Mouse (Mus musculus): ENCODE measurements around the gene Apoa1. TPM values are rescaled to one million over a fixed set of nuclear protein-coding genes. Genes with fewer than 3 reads are reported as not detected.

Gene Apoa1
- total and polyA plus RNA-seq, 3 experiments: 1.8 to 16.1 TPM; not detected in 1

DNA sequence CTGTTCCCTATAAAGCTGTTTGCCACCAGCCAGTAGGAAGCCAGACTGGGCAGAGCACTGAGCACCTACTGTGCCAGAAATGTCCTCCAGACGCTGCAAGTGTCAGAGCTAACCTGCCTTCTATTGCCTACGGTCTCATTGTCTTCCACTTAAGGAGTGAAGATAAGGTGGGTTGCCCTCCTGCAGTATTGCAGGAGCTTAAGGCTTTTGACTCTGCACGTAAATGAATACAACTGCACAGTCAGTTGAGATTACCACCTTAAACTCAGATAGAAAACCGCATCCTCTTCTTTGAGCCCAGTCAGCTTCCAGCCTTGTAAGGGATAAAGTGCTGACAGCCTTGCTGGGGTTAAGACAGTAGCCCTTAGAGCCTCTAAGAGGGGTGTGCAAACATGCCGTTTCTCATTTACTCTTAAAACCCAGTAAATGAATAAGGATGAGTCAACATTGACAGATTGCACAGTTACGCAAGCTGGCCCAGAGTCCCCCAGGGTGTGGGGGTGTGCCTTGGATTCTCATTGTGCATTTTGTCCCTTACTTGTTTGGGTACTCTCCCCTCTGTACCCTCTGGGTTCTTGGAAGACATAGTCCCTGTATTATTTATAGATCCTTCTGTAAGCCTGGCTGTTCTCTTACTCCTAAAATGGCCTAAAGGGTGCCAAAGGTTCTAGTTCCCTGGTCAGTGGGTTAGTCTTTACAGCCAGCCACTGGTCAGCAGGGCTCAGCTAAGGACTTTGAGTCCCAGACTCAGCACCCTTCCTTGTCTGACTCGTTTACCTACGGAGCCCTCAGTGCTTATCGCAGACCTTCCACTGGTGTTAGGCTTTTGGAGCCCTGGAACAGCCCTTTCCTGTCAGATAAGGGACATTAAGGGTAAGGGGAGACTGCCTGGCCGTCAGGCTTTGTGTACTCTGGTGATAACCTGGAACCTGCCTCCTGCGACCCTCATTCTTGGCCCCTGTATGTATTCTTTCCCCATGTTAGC is 12.8 kb upstream of the Apoa1 start:
- no peaks in the 10 kb centered on the region for H3K79me2 ChIP-seq (ENCODE audit: control insufficient read depth, insufficient read depth, low read length, poor library complexity)
- H3K36me3 ChIP-seq (ENCODE audit: control insufficient read depth in 1 of 2, insufficient read depth in 2 of 2, low read length in 2 of 2): peaks cover 0 to 67% of the 10 kb centered on the region in 2 experiments
- peak overlapping the region; percentile 15 to 19; a peak in 3 of 4 replicates for H3K4me3 ChIP-seq (ENCODE audit: control insufficient read depth in 1 of 2, insufficient read depth in 1 of 2, low read depth in 2 of 2, low read length in 2 of 2)
- H3K9ac ChIP-seq (ENCODE audit: control insufficient read depth, low read depth, low read length, poor library complexity, severe bottlenecking): peak overlapping the region; percentile 60
- peaks cover 42 to 62% of the 10 kb centered on the region in 2 experiments for H3K4me1 ChIP-seq (ENCODE audit: control insufficient read depth in 1 of 2, insufficient read depth in 2 of 2, low read length in 2 of 2)
- no peaks in the 10 kb centered on the region for H3K9me3 ChIP-seq (replicated peaks; ENCODE audit: insufficient read depth, low read length)
- peak overlapping the region; percentile 99 for H3K27ac ChIP-seq (ENCODE audit: control insufficient read depth, low read depth, low read length)
- DNase-seq (ENCODE audit: low read depth, low spot score): peak; percentile 94
- H3K27me3 ChIP-seq (ENCODE audit: control insufficient read depth in 1 of 2, insufficient read depth in 2 of 2, low read length in 2 of 2): no peaks in the 10 kb centered on the region
- TF ChIP-seq JUND (IDR thresholded peaks at IDR 0.05; ENCODE audit: low read depth, low read length) (0 out of 2 replicates have a peak, but pooled peaks have one; percentile 65), E2F4 (IDR thresholded peaks at IDR 0.05; ENCODE audit: borderline replicate concordance, low read depth, low read length) (no peak), USF1 (IDR thresholded peaks at IDR 0.05; ENCODE audit: low read depth, low read length) (no peak), HCFC1 (IDR thresholded peaks at IDR 0.05; ENCODE audit: low read depth, low read length) (no peak; the same call in 1 of the 2 replicates), ZC3H11A (IDR thresholded peaks at IDR 0.05; ENCODE audit: low read depth, low read length) (no peak), ETS1 (IDR thresholded peaks at IDR 0.05; ENCODE audit: low read depth, low read length) (peak; percentile 92), MYB (IDR thresholded peaks at IDR 0.05; ENCODE audit: low read depth, low read length) (peak; percentile 88), RCOR1 (IDR thresholded peaks at IDR 0.05; ENCODE audit: low read depth, low read length) (peak; percentile 86), TAL1 (IDR thresholded peaks at IDR 0.05; ENCODE audit: low read length) (peak; percentile 91), POLR2AphosphoS5 (IDR thresholded peaks at IDR 0.05; ENCODE audit: borderline replicate concordance, low read depth, low read length) (no peak), CHD2 (IDR thresholded peaks at IDR 0.05; ENCODE audit: low read length) (no peak), UBTF (IDR thresholded peaks at IDR 0.05; ENCODE audit: borderline replicate concordance, insufficient read depth, low read depth, low read length) (0 out of 2 replicates have a peak, but pooled peaks have one; percentile 75), GATA1 (IDR thresholded peaks at IDR 0.05; ENCODE audit: low read depth, low read length) (peak; percentile 94), ZMIZ1 (IDR thresholded peaks at IDR 0.05; ENCODE audit: low read depth, low read length) (peak; percentile 91), ELF1 (IDR thresholded peaks at IDR 0.05; ENCODE audit: low read depth, low read length) (peak; percentile 16; the same call in 1 of the 2 replicates), GABPA (IDR thresholded peaks at IDR 0.05; ENCODE audit: low read depth, low read length) (no peak), BHLHE40 (IDR thresholded peaks at IDR 0.05; ENCODE audit: borderline replicate concordance, low read depth, low read length) (peak; percentile 18; the same call in 1 of the 2 replicates), KAT2A (conservative IDR thresholded peaks at IDR 0.05; ENCODE audit: low read depth, low read length) (peak; percentile 45; the same call in 1 of the 2 replicates), ZKSCAN1 (IDR thresholded peaks at IDR 0.05; ENCODE audit: low read depth, low read length) (0 out of 2 replicates have a peak, but pooled peaks have one; percentile 14), TCF12 (IDR thresholded peaks at IDR 0.05; ENCODE audit: low read depth, low read length) (peak; percentile 94), MEF2A (IDR thresholded peaks at IDR 0.05; ENCODE audit: extremely low read depth, insufficient replicate concordance, low read depth, low read length, poor library complexity, severe bottlenecking) (peak; percentile 45; the same call in 1 of the 2 replicates), SMC3 (IDR thresholded peaks at IDR 0.05; ENCODE audit: low read depth, low read length) (no peak), USF2 (IDR thresholded peaks at IDR 0.05; ENCODE audit: borderline replicate concordance in 1 of 2, insufficient read depth in 1 of 2, low read depth in 1 of 2, low read length in 2 of 2) (no peak), POLR2AphosphoS2 (IDR thresholded peaks at IDR 0.05; ENCODE audit: low read length) (peak; percentile 40), MAZ (IDR thresholded peaks at IDR 0.05; ENCODE audit: low read depth, low read length) (peak; percentile 62; the same call in 1 of the 2 replicates), NELFE (IDR thresholded peaks at IDR 0.05; ENCODE audit: low read depth, low read length) (peak; percentile 67), POLR2A (IDR thresholded peaks at IDR 0.05; ENCODE audit: control insufficient read depth in 1 of 2, insufficient read depth in 1 of 2, low read depth in 1 of 2, low read length in 2 of 2, poor library complexity in 1 of 2) (peak; percentile 31 to 70; a peak in 2 of 4 replicates), TBP (IDR thresholded peaks at IDR 0.05; ENCODE audit: low read depth, low read length) (peak; percentile 86), RAD21 (IDR thresholded peaks at IDR 0.05; ENCODE audit: low read depth, low read length) (no peak), CTCF (IDR thresholded peaks at IDR 0.05 in 2 of 3, conservative IDR thresholded peaks at IDR 0.05 in 1 of 3; ENCODE audit: control insufficient read depth in 1 of 3, insufficient read depth in 1 of 3, low read depth in 2 of 3, low read length in 3 of 3, poor library complexity in 1 of 3, severe bottlenecking in 1 of 3) (no peak), SIN3A (IDR thresholded peaks at IDR 0.05; ENCODE audit: low read length) (peak; percentile 88), MYC (IDR thresholded peaks at IDR 0.05; ENCODE audit: low read depth, low read length) (0 out of 2 replicates have a peak, but pooled peaks have one; percentile 64), NRF1 (IDR thresholded peaks at IDR 0.05; ENCODE audit: insufficient read depth, low read depth, low read length, poor library complexity, severe bottlenecking) (0 out of 2 replicates have a peak, but pooled peaks have one; percentile 18)
